Mouse (Mus musculus): Measurements from ENCODE around the gene Thumpd2. TPM values are rescaled to one million over a fixed set of nuclear protein-coding genes. Genes with fewer than 3 reads are reported as not detected.

The Thumpd2 gene
- polyA plus RNA-seq (2014; fragmentation: Nextera tagmentation; extraction: Ambion mirVana) = 15.8 and 17.4 TPM in 2 replicates

DNA sequence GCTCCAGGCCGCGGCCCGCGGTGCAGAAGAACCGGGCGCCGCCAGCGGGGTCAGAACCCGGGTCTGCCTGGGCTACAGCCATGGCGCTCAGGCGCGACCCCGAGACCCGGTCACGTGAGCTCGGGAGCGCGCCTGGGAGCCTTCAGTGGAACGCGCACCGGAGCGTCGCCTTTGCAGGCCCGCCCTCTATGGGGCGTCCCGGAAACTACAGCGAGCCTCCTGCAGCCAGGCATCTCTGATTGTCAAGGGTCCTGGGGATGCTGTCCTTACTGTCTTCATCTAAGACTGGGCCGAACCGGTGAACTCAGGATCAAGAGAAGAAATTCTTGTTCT lies at the start of gene Thumpd2:
Thumpd2 (minus strand) TSS at position 104 of the 333 bp plus-strand sequence.
- Histone ChIP-seq H3K36me3 (replicated peaks; ENCODE audit: control insufficient read depth, insufficient read depth, low read depth, low read length) (no peaks in the 10 kb centered on the region), H3K4me2 (ENCODE audit: low read depth, low read length) (peak within 1 kb of the TSS; percentile 71), H3K9ac (replicated peaks; ENCODE audit: low read length) (peak within 1 kb of the TSS; percentile 96), H3K27me3 (ENCODE audit: control insufficient read depth, insufficient read depth, low read length) (no peaks in the 10 kb centered on the region), H3K27ac (replicated peaks; ENCODE audit: low read depth, low read length) (no peak within 1 kb of the TSS), H3K4me3 (ENCODE audit: low read depth, low read length) (peak within 1 kb of the TSS; percentile 81), H3K9me3 (replicated peaks; ENCODE audit: control insufficient read depth, low read length) (no peaks in the 10 kb centered on the region), H3K4me1 (ENCODE audit: control insufficient read depth, insufficient read depth, low read length) (no peaks in the 10 kb centered on the region)
- ATAC-seq (replicated peaks; ENCODE audit: insufficient number of reproducible peaks, low FRiP score, low TSS enrichment, low read depth) (peak; percentile 94), DNase-seq (ENCODE audit: low spot score) (peak; percentile 96)
- WGBS = 2% methylated on average over 29 of the region's 29 CpGs

- no peaks in the 10 kb centered on the region for H3K4me1 ChIP-seq (ENCODE audit: control insufficient read depth, insufficient read depth, low read length)
- H3K4me3 ChIP-seq (ENCODE audit: low read depth, low read length) = no peak overlapping the region
- no peaks in the 10 kb centered on the region for H3K27me3 ChIP-seq (ENCODE audit: control insufficient read depth, insufficient read depth, low read length)
- ATAC-seq (replicated peaks; ENCODE audit: insufficient number of reproducible peaks, low FRiP score, low TSS enrichment, low read depth) (no peak), DNase-seq (ENCODE audit: low spot score) (no peak)
- no peak overlapping the region for H3K4me2 ChIP-seq (ENCODE audit: low read depth, low read length)
- H3K9ac ChIP-seq (replicated peaks; ENCODE audit: low read length) = no peak overlapping the region
- H3K27ac ChIP-seq (replicated peaks; ENCODE audit: low read depth, low read length) = no peak overlapping the region
- H3K9me3 ChIP-seq (replicated peaks; ENCODE audit: control insufficient read depth, low read length) = no peaks in the 10 kb centered on the region
- WGBS = 78% methylated on average over 2 of the region's 2 CpGs
- H3K36me3 ChIP-seq (replicated peaks; ENCODE audit: control insufficient read depth, insufficient read depth, low read depth, low read length) = no peaks in the 10 kb centered on the region
These were observed 39.4 kb upstream of the Thumpd2 start for GRCm38 (mm10) chr17:81104237-81104636.

GRCm38 (mm10) chr17:81102866-81103265 lies 38.0 kb upstream of the Thumpd2 start:
- Histone ChIP-seq H3K27me3 (ENCODE audit: control insufficient read depth, insufficient read depth, low read length) (no peaks in the 10 kb centered on the region), H3K9me3 (replicated peaks; ENCODE audit: control insufficient read depth, low read length) (no peaks in the 10 kb centered on the region), H3K27ac (replicated peaks; ENCODE audit: low read depth, low read length) (no peak overlapping the region), H3K4me2 (ENCODE audit: low read depth, low read length) (no peak overlapping the region), H3K4me1 (ENCODE audit: control insufficient read depth, insufficient read depth, low read length) (no peaks in the 10 kb centered on the region), H3K4me3 (ENCODE audit: low read depth, low read length) (no peak overlapping the region), H3K36me3 (replicated peaks; ENCODE audit: control insufficient read depth, insufficient read depth, low read depth, low read length) (no peaks in the 10 kb centered on the region), H3K9ac (replicated peaks; ENCODE audit: low read length) (no peak overlapping the region)
- DNase-seq (ENCODE audit: low spot score) = no peak
- WGBS = 72% methylated on average over 8 of the region's 8 CpGs
- ATAC-seq (replicated peaks; ENCODE audit: insufficient number of reproducible peaks, low FRiP score, low TSS enrichment, low read depth) = no peak

- H3K9me3 ChIP-seq (replicated peaks; ENCODE audit: control insufficient read depth, low read length) = no peaks in the 10 kb centered on the region
- peak; percentile 3 for DNase-seq (ENCODE audit: low spot score)
- H3K27ac ChIP-seq (replicated peaks; ENCODE audit: low read depth, low read length) = no peak overlapping the region
- no peaks in the 10 kb centered on the region for H3K4me1 ChIP-seq (ENCODE audit: control insufficient read depth, insufficient read depth, low read length)
- no peak overlapping the region for H3K4me3 ChIP-seq (ENCODE audit: low read depth, low read length)
- no peak overlapping the region for H3K4me2 ChIP-seq (ENCODE audit: low read depth, low read length)
- no peak for ATAC-seq (replicated peaks; ENCODE audit: insufficient number of reproducible peaks, low FRiP score, low TSS enrichment, low read depth)
- H3K27me3 ChIP-seq (ENCODE audit: control insufficient read depth, insufficient read depth, low read length) = no peaks in the 10 kb centered on the region
- H3K9ac ChIP-seq (replicated peaks; ENCODE audit: low read length) = no peak overlapping the region
- H3K36me3 ChIP-seq (replicated peaks; ENCODE audit: control insufficient read depth, insufficient read depth, low read depth, low read length) = no peaks in the 10 kb centered on the region
These were observed 33.6 kb upstream of the Thumpd2 start for GRCm38 (mm10) chr17:81098444-81098843.

- H3K4me3 ChIP-seq (ENCODE audit: low read depth, low read length) = no peak overlapping the region
- no peaks in the 10 kb centered on the region for H3K27me3 ChIP-seq (ENCODE audit: control insufficient read depth, insufficient read depth, low read length)
- no peaks in the 10 kb centered on the region for H3K4me1 ChIP-seq (ENCODE audit: control insufficient read depth, insufficient read depth, low read length)
- DNase-seq (ENCODE audit: low spot score) = no peak
- no peak for ATAC-seq (replicated peaks; ENCODE audit: insufficient number of reproducible peaks, low FRiP score, low TSS enrichment, low read depth)
- no peaks in the 10 kb centered on the region for H3K36me3 ChIP-seq (replicated peaks; ENCODE audit: control insufficient read depth, insufficient read depth, low read depth, low read length)
- no peak overlapping the region for H3K27ac ChIP-seq (replicated peaks; ENCODE audit: low read depth, low read length)
- no peak overlapping the region for H3K4me2 ChIP-seq (ENCODE audit: low read depth, low read length)
- 70% methylated on average over 2 of the region's 2 CpGs for WGBS
- H3K9ac ChIP-seq (replicated peaks; ENCODE audit: low read length) = no peak overlapping the region
- H3K9me3 ChIP-seq (replicated peaks; ENCODE audit: control insufficient read depth, low read length) = no peaks in the 10 kb centered on the region
These were observed 31.6 kb upstream of the Thumpd2 start for GRCm38 (mm10) chr17:81096490-81096889.

- H3K9ac ChIP-seq (replicated peaks; ENCODE audit: low read length) = no peak overlapping the region
- no peaks in the 10 kb centered on the region for H3K27me3 ChIP-seq (ENCODE audit: control insufficient read depth, insufficient read depth, low read length)
- no peaks in the 10 kb centered on the region for H3K9me3 ChIP-seq (replicated peaks; ENCODE audit: control insufficient read depth, low read length)
- no peak overlapping the region for H3K27ac ChIP-seq (replicated peaks; ENCODE audit: low read depth, low read length)
- H3K4me1 ChIP-seq (ENCODE audit: control insufficient read depth, insufficient read depth, low read length) = no peaks in the 10 kb centered on the region
- WGBS = 89% methylated on average over 5 of the region's 5 CpGs
- no peak overlapping the region for H3K4me3 ChIP-seq (ENCODE audit: low read depth, low read length)
- ATAC-seq (replicated peaks; ENCODE audit: insufficient number of reproducible peaks, low FRiP score, low TSS enrichment, low read depth) = no peak
- no peak for DNase-seq (ENCODE audit: low spot score)
- no peak overlapping the region for H3K4me2 ChIP-seq (ENCODE audit: low read depth, low read length)
- H3K36me3 ChIP-seq (replicated peaks; ENCODE audit: control insufficient read depth, insufficient read depth, low read depth, low read length) = no peaks in the 10 kb centered on the region
These were observed 27.9 kb upstream of the Thumpd2 start for GRCm38 (mm10) chr17:81092794-81093193.

DNA sequence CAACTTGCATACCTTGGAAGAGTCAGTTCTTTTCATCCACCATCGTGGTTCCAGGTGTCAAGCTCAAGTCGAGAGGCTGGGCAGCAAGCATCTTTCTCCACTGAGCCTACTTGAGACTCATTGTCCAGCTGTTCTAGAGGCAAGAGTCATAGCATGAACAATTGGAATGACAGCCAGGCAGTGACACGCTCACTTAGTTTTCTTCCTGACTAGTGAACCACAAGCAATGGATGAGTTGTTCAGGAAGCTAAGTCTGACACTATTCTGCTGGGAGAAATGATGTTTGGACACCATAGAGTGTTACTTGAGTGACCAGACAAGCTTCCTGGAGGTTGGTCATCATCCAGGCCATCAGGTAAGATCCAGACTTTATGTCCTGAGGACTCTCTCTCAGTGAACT lies 24.0 kb upstream of the Thumpd2 start:
- no peak for DNase-seq (ENCODE audit: low spot score)
- Histone ChIP-seq H3K9me3 (replicated peaks; ENCODE audit: control insufficient read depth, low read length) (no peaks in the 10 kb centered on the region), H3K4me1 (ENCODE audit: control insufficient read depth, insufficient read depth, low read length) (no peaks in the 10 kb centered on the region), H3K27me3 (ENCODE audit: control insufficient read depth, insufficient read depth, low read length) (no peaks in the 10 kb centered on the region), H3K9ac (replicated peaks; ENCODE audit: low read length) (no peak overlapping the region), H3K4me3 (ENCODE audit: low read depth, low read length) (no peak overlapping the region), H3K27ac (replicated peaks; ENCODE audit: low read depth, low read length) (no peak overlapping the region), H3K36me3 (replicated peaks; ENCODE audit: control insufficient read depth, insufficient read depth, low read depth, low read length) (no peaks in the 10 kb centered on the region), H3K4me2 (ENCODE audit: low read depth, low read length) (no peak overlapping the region)
- ATAC-seq (replicated peaks; ENCODE audit: insufficient number of reproducible peaks, low FRiP score, low TSS enrichment, low read depth) = no peak
- WGBS = 79% methylated on average over 3 of the region's 3 CpGs

DNA sequence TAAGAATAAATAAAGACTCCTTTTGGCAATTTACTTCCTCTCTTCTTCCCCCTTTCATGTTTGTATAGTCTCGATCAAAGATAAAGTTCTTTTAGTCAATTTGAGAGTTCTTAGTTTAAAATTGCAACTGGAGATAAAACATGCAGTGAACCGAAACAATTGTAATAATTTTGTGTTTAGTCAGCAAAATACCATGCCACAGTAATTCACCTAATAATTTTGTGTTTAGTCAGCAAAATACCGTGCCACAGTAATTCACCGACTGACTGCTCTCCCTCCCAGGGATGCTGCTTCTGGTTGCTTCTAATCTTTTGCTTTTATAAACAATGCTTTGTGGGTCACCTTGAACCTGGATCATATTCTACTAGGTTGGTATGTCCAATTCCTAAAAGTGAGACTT lies 22.9 kb upstream of the Thumpd2 start:
- no peaks in the 10 kb centered on the region for H3K4me1 ChIP-seq (ENCODE audit: control insufficient read depth, insufficient read depth, low read length)
- 88% methylated on average over 4 of the region's 4 CpGs for WGBS

More for the DNA sequence above, 22.9 kb upstream of the Thumpd2 start:
- H3K9ac ChIP-seq (replicated peaks; ENCODE audit: low read length) = no peak overlapping the region
- H3K27me3 ChIP-seq (ENCODE audit: control insufficient read depth, insufficient read depth, low read length) = no peaks in the 10 kb centered on the region
- H3K27ac ChIP-seq (replicated peaks; ENCODE audit: low read depth, low read length) = no peak overlapping the region
- no peaks in the 10 kb centered on the region for H3K36me3 ChIP-seq (replicated peaks; ENCODE audit: control insufficient read depth, insufficient read depth, low read depth, low read length)
- H3K9me3 ChIP-seq (replicated peaks; ENCODE audit: control insufficient read depth, low read length) = no peaks in the 10 kb centered on the region
- ATAC-seq (replicated peaks; ENCODE audit: insufficient number of reproducible peaks, low FRiP score, low TSS enrichment, low read depth) (no peak), DNase-seq (ENCODE audit: low spot score) (no peak)
- H3K4me3 ChIP-seq (ENCODE audit: low read depth, low read length) = no peak overlapping the region
- H3K4me2 ChIP-seq (ENCODE audit: low read depth, low read length) = no peak overlapping the region

Measured in embryonic facial prominence, embryonic 11.5 days (tissue).